Mouse (Mus musculus): Measurements from ENCODE around the gene Serpinh1.
A peak's percentile ranks its signal among the peaks of the same experiment; 100 is the strongest.

Serpinh1 gene

DNA sequence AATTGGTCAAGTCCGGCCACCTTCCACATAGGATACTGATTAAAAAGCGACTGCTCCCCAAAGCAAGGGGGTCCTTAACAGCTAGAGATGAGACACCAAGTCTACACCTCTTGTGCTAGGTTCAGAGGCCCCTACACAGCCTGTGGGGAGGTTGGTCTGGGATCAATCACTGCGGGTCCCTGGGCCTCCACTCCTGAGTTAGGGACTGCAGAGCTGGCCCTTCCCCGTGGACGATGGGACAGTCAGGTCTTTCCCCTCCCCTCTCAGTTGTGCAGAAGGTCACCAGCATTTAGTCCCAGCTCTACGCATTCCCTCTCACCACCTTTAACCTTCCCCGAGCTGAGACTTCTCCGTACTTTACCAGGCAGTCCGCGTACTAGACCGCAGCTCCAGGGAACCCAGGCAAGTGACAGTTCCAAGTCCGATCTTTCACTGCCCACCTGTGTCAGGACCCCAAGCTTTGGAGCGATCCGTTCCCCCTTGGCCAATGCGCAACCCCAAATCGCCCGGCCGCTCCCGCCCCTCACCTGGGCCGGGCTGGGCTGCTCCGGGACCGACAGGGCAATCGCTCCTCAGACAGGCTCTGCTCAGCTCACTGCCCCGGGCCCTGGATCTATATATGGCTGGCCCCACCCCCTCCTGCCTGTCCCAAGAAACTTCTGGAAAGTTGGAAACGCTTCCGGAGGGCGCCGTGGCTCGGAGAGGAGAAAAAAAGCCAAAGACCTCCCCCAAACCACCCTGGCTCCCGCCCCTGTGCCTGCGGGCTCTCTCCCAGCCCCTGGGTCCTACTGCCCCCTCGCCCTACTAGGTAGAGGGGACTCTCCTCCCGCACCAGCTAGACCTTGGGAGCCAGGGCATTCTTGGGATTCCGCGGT lies at the start of gene Serpinh1:
Serpinh1 (minus strand) TSS at position 714 of the 875 bp plus-strand sequence.
- DNase-seq (ENCODE audit: extremely low spot score), result peak; percentile 91

- DNase-seq (ENCODE audit: extremely low spot score), result no peak
These were observed 49.4 kb upstream of the Serpinh1 start for GRCm38 (mm10) chr7:99402477-99402876.

GRCm38 (mm10) chr7:99401373-99401772 lies 48.3 kb upstream of the Serpinh1 start:
- no peak for DNase-seq (ENCODE audit: extremely low spot score)

- no peak for DNase-seq (ENCODE audit: extremely low spot score)
These were observed 44.1 kb upstream of the Serpinh1 start for GRCm38 (mm10) chr7:99396994-99397659.

GRCm38 (mm10) chr7:99395908-99396616 lies 43.0 kb upstream of the Serpinh1 start:
- no peak for DNase-seq (ENCODE audit: extremely low spot score)

DNA sequence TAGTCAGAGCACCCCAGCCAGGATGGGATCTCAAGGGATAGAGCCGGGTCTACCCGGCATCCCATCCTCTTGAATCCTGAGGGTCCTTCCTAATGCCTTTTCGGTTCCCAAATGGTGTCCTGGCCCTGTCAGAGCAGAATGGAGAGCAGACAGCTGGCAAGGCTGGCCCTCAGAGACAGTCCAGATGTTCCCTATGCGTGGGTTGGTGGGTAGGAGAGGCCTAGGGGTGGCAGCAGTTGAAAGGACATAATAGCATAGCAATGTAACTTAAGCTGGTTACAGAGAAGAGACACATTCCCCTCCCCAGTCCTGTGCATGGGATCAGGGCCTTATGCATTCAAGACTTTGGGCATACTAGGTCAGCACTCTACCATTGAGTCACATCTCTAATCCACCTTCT lies 42.3 kb upstream of the Serpinh1 start:
- no peak for DNase-seq (ENCODE audit: extremely low spot score)

DNA sequence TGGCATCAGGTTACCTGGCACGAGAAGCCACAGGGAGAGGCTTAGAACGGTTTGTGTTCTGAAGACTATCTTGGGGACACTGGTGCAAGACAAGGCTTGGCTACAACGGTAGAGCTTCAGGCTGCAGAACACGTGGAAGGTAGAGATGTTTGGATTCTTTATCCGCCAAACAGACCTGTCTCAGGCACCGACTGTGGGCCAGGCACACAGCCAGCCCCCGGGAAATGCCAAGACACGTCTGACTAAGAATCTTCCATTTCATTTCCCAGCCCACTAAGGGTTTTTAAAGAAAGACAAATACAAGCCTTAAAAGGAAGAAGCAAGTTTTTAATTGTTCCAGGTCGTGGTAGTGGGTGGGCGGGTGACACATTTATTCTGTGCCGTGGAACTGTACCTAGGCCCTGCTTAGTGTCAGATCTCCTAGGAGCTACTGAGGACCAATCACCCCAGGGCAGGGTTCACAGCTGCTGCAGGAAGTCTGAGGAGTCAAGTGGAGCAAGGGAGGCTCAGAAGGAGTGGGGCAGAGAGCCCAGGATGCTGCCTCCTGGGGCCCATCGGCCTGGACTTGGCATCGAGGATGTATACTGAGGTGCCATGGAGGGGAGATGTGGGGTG lies 40.8 kb upstream of the Serpinh1 start:
- DNase-seq (ENCODE audit: extremely low spot score), result no peak

GRCm38 (mm10) chr7:99392696-99393095 lies 39.7 kb upstream of the Serpinh1 start:
- no peak for DNase-seq (ENCODE audit: extremely low spot score)

DNA sequence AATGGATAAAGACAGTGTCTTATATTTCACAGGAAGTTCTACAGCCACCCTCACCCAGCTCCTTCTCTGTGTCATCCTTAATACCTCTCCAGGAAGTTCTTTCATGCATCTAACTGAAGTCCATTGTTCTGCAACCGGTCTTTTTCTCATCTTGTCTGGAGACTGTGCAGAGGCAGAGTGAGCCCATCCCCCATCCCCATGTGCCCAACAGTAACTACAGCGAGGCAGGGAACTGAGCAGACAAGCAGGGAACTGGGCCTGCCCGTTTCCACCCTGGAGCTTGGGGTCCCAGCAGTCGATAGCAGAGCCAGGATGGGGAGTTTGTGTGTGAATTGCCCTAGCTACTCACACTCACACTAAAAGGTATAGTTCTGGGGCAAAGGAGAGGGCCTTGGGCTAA lies 37.5 kb upstream of the Serpinh1 start:
- DNase-seq (ENCODE audit: extremely low spot score), result peak; percentile 49

DNA sequence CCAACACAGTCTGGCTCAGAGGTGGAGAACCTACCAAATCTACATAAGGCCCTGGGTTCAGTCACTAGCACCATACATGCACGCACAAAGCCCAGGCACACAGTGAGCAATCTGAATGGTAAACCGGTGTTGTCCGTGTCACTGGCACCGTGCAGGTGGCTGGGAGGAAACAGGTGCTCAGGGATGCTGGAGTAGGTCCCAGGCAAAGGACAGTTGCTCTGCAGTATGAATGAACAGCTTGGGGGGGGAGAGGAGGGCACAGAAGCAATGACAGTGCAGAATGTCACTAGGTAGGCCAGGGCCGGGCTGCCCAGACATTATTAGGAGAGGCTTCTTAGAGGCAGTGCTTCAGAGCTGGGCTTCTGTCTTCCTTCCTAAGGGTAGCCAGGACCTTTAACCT lies 34.3 kb upstream of the Serpinh1 start:
- DNase-seq (ENCODE audit: extremely low spot score), result no peak

DNA sequence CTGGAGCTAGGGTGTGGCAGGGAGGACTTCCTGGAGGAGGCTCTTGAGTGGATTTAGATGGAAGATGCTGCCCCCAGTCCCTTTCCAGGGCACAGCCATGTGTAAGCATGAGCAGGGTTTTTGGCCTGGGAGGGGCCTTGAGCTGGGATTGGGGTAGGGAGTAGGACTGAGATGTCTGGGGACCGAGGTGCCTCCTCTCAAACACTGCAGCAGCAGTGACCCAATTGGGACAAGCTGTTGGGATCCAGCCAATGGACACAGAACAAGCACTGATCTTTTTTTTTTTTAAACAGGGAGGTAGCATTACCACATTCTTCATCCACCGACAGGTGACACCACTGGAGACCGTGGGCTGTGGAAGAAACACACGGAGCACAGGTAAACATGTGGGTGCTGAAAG lies 33.8 kb upstream of the Serpinh1 start:
- no peak for DNase-seq (ENCODE audit: extremely low spot score)

DNA sequence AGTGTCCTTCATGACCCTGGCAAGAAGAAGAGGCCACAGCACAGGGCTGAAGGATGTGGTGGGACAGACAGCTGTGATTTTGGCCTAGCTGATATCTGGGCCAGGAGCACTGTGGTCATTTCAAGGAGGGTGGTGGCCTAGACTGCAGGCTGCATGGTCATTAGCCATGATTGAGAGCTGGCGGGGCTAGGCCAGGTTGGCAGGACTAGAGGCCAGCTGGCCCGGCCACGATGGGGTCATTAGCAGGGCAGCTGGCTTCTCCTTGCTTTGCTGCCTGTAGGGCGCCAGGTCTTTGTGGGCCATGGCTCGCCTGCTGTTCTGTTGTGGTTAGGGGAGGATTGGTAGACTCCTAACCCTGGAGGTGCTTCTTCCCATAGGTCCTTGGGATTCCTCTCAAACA lies 33.0 kb upstream of the Serpinh1 start:
- no peak for DNase-seq (ENCODE audit: extremely low spot score)

GRCm38 (mm10) chr7:99384101-99384611 lies 31.1 kb upstream of the Serpinh1 start:
- DNase-seq (ENCODE audit: extremely low spot score), result no peak

DNA sequence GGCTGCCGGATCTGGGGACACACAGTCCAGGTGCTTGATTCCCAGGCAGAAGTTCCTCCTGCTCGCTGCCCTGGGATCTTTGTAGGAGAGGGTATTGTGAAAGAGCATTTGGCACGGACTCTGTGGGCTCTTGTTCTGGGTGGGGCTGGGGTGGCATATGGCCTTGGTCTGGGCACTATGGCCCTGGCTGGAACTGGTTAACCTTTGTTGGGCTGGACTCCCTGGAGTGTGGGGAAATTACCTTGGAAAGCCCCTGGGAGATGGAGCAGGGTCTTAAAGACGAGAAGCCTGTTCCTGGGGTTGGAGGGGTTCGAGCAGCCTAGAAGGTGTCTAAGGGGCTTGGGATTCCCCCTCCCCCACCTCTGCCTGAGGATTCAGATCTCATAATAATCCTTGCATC lies 30.2 kb upstream of the Serpinh1 start:
- DNase-seq (ENCODE audit: extremely low spot score), result no peak

DNA sequence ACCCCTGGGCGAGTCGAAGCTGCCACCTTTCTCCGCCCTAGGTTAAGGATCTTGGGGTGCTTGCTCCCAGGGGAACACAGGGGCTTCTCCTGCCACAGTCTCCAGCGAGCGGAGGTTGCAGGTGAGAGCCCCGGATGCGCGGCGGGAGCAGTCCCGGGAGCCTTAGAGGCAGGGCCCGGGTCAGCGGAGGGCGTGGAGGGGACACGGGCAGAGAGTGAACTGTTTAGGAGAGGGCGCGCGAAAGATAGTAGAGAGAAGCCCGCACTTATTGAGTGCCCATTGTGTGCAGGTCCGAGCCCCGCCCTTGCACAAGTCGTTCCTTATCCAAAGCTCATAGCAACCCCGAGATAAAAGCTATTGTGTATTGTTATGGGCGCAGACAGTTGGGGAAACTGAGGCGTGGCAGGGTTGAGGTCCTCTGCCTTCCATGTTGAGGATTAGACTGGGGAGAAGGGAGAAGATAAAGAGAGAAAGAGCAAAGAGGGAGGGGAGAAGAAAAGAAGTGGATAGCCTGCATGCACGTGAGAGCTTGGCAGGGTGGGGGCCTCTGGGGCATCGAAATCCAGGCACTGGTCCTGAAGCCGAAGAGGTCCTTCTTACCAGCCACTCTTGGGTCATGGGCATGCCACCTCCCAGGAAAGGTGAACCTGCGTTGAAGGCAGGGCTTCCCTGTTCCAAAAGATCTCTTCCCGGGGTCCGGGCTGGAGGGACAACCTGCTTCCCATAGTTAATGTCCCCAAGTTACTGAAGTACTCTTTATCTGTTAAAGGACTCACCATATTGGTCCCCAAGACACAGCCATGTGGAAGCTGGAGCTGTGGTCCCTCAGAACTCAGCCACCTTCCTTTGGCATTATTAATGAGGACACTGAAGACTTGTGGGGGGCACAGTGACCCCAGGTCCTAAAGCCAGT lies 29.3 kb upstream of the Serpinh1 start:
- DNase-seq (ENCODE audit: extremely low spot score), result peak; percentile 60

- DNase-seq (ENCODE audit: extremely low spot score), result peak; percentile 100
These were observed 28.4 kb upstream of the Serpinh1 start, which contains the start of gene Gdpd5 for GRCm38 (mm10) chr7:99381214-99382087. Gene Gdpd5 (plus strand): TSS chr7:99381414.

DNA sequence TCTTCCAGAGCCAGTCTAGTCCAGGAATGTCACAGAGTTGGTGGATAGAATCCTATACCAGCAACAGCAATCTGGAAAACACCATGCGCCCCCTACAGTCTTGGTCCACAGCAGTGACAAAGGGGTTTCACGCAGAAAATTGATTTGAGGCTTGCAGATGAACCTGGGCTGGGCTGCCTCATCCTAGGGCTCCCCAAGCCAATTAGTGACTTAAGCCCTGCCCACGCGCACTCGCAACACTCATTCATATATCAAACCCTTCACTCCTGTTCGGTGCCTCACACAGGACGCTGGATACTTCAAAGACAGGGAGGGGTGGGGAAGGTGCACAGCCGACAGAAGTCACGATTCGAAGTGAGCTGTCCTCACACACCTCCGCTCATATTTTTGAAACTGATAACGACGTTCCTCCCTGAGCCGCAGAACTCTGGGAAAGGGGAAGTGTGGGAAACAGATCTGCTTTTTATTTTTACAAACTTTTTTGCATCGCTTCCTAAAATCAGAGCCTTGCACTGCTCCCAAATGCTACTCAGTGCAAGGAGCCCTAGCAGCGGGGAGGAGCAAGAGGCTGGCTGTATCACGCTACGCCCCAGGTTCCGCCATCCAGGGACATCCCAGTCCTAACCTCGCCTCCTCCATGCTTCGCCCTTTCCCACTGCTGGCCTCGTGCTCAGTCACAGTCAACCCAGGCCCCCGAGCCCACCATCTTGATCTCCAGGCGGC lies 27.6 kb upstream of the Serpinh1 start:
- peak; percentile 78 for DNase-seq (ENCODE audit: extremely low spot score)

GRCm38 (mm10) chr7:99378870-99379269 lies 25.8 kb upstream of the Serpinh1 start:
- DNase-seq (ENCODE audit: extremely low spot score), result no peak

- peak; percentile 70 for DNase-seq (ENCODE audit: extremely low spot score)
These were observed 22.4 kb upstream of the Serpinh1 start for GRCm38 (mm10) chr7:99375455-99375854.
